Mouse (Mus musculus): ENCODE results near the gene Abr. TPM values are rescaled to one million over a fixed set of nuclear protein-coding genes. Genes with fewer than 3 reads are reported as not detected.

The Abr gene
- polyA plus RNA-seq, 1 experiment = 81.3 TPM

DNA sequence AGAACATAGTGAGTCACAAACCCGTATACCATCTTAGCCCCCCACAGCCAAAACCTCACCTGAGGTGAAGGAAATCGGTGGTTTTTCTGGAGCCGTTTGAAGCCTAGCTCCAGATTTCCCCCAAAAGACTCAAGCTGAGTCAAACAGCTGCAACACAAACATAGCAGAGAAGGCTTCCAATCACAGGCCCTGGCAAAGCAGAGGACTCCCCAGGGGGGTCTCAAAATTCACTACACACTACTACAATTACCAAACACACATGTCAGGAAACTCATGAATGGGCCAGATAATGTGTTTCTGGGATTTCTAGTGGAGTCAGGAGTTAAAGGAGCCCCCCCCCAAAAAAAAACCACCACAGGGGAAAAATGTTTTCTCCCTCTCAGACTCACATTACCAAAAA is 56.0 kb downstream of the Abr start:
- H3K27me3 ChIP-seq (ENCODE audit: control insufficient read depth, insufficient read depth, insufficient read length) = no peaks in the 10 kb centered on the region
- no peak overlapping the region for H3ac ChIP-seq (ENCODE audit: control insufficient read depth, insufficient read length)

DNA sequence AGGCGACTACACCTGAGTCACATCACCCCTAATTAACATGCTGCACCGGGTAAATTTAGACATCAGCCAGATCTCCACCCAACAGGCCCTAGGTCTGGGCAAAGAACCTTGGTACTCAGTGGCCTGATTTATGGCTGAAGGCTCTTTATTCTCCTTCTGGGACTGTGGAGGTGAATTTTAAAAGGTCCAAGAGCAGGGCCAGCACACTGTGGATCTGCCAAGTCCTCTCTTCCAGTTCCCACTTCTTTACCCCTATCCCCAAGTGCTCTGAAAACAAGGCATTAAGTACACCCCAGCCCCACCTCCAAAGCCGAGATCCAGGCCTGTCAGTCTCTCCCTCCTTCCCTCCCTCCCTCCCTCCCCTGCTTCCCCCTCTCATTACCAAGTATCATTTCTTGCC is 59.5 kb downstream of the Abr start:
- Histone ChIP-seq H3K27me3 (ENCODE audit: control insufficient read depth, insufficient read depth, insufficient read length) (no peaks in the 10 kb centered on the region), H3K4me2 (ENCODE audit: low read depth) (no peak overlapping the region), H3K79me2 (ENCODE audit: control insufficient read depth, insufficient read depth) (no peaks in the 10 kb centered on the region), H3ac (ENCODE audit: control insufficient read depth, insufficient read length) (no peak overlapping the region), H3K4me3 (no peak overlapping the region), H3K36me3 (ENCODE audit: control insufficient read depth, insufficient read depth) (no peaks in the 10 kb centered on the region)
- TF ChIP-seq E2F4 (IDR thresholded peaks at IDR 0.05; ENCODE audit: insufficient read depth) = no peak
- TF ChIP-seq MYOG (IDR thresholded peaks at IDR 0.05; ENCODE audit: control insufficient read depth in 1 of 3, insufficient read depth in 1 of 3, insufficient read length in 2 of 3, low read depth in 2 of 3) = no peak
- no peak for TF ChIP-seq POLR2A (IDR thresholded peaks at IDR 0.05; ENCODE audit: insufficient read length, low read depth)

More for the DNA sequence above, 56.0 kb downstream of the Abr start:
- no peak overlapping the region for H3K4me3 ChIP-seq
- no peaks in the 10 kb centered on the region for H3K79me2 ChIP-seq (ENCODE audit: control insufficient read depth, insufficient read depth)
- H3K4me2 ChIP-seq (ENCODE audit: low read depth) = no peak overlapping the region
- TF ChIP-seq E2F4 (IDR thresholded peaks at IDR 0.05; ENCODE audit: insufficient read depth) (no peak), REST (IDR thresholded peaks at IDR 0.05; ENCODE audit: insufficient read depth, insufficient read length) (no peak), POLR2AphosphoS2 (IDR thresholded peaks at IDR 0.05; ENCODE audit: insufficient read length, low read depth) (no peak)
- H3K36me3 ChIP-seq (ENCODE audit: control insufficient read depth, insufficient read depth) = no peaks in the 10 kb centered on the region

DNA sequence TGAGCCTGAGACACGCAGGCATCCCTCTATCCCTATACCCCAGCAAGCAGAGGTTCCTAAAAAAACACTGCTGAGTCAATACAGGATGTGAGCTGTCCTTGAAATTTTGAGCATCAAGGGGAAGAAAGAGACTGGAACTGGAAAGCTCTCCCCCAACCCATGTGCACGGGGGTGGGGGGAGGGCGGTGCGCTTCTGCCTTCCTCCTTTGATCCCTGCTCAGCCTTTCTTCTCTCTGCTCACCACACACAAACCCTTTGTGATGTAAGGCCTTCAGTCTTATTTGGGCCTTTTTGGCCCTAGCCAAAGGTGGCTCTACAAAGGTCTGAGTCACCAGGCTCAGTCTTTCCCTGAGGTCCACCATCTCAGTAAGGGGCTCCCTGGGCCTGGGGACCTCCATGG is 59.9 kb downstream of the Abr start:
- Histone ChIP-seq H3K79me2 (ENCODE audit: control insufficient read depth, insufficient read depth) (no peaks in the 10 kb centered on the region), H3K4me3 (no peak overlapping the region)

DNA sequence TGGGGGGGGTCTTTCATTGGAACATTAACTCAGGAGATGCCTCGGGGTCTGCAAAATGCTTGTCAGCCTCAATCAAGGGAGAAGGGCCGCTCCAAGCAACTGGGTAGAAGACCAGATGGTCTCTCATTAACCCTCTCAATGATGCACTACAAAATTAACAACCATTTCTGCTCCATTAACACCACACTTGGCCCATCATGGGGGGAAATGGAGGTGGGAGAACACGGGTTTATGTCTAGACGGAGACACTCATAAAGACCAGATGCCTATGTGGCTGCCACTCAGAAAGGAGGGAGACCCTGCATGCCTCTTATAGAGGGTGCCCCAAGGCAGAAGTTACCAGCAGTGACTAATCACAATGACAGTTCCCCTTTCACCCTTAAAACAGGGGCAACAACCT is 64.3 kb downstream of the Abr start:
- Histone ChIP-seq H3K4me2 (ENCODE audit: low read depth) (no peak overlapping the region), H3ac (ENCODE audit: control insufficient read depth, insufficient read length) (no peak overlapping the region), H3K4me3 (no peak overlapping the region), H3K36me3 (ENCODE audit: control insufficient read depth, insufficient read depth) (no peaks in the 10 kb centered on the region), H3K27me3 (ENCODE audit: control insufficient read depth, insufficient read depth, insufficient read length) (no peaks in the 10 kb centered on the region), H3K79me2 (ENCODE audit: control insufficient read depth, insufficient read depth) (no peaks in the 10 kb centered on the region)
- TF ChIP-seq TCF3 (IDR thresholded peaks at IDR 0.05; ENCODE audit: insufficient read length, low read depth) (no peak), POLR2AphosphoS2 (IDR thresholded peaks at IDR 0.05; ENCODE audit: insufficient read length, low read depth) (no peak), POLR2A (IDR thresholded peaks at IDR 0.05; ENCODE audit: insufficient read length, low read depth) (no peak), TCF12 (IDR thresholded peaks at IDR 0.05; ENCODE audit: insufficient read depth, poor library complexity, severe bottlenecking) (no peak), MAX (IDR thresholded peaks at IDR 0.05; ENCODE audit: low read depth) (no peak), MYOD1 (IDR thresholded peaks at IDR 0.05; ENCODE audit: control insufficient read depth in 1 of 3, insufficient read length in 2 of 3, low read depth in 2 of 3) (no peak), MYOG (IDR thresholded peaks at IDR 0.05; ENCODE audit: control insufficient read depth in 1 of 3, insufficient read depth in 1 of 3, insufficient read length in 2 of 3, low read depth in 2 of 3) (no peak), CEBPB (IDR thresholded peaks at IDR 0.05; ENCODE audit: insufficient read depth, poor library complexity, severe bottlenecking) (no peak), E2F4 (IDR thresholded peaks at IDR 0.05; ENCODE audit: insufficient read depth) (no peak), USF1 (IDR thresholded peaks at IDR 0.05; ENCODE audit: low read depth) (no peak)

More for the DNA sequence above, 59.9 kb downstream of the Abr start:
- Histone ChIP-seq H3ac (ENCODE audit: control insufficient read depth, insufficient read length) (no peak overlapping the region), H3K27me3 (ENCODE audit: control insufficient read depth, insufficient read depth, insufficient read length) (no peaks in the 10 kb centered on the region), H3K36me3 (ENCODE audit: control insufficient read depth, insufficient read depth) (no peaks in the 10 kb centered on the region), H3K4me2 (ENCODE audit: low read depth) (no peak overlapping the region)
- no peak for TF ChIP-seq USF1 (IDR thresholded peaks at IDR 0.05; ENCODE audit: low read depth)
- no peak for TF ChIP-seq REST (IDR thresholded peaks at IDR 0.05; ENCODE audit: insufficient read depth, insufficient read length)
- no peak for TF ChIP-seq MYOD1 (IDR thresholded peaks at IDR 0.05; ENCODE audit: control insufficient read depth in 1 of 3, insufficient read length in 2 of 3, low read depth in 2 of 3)

DNA sequence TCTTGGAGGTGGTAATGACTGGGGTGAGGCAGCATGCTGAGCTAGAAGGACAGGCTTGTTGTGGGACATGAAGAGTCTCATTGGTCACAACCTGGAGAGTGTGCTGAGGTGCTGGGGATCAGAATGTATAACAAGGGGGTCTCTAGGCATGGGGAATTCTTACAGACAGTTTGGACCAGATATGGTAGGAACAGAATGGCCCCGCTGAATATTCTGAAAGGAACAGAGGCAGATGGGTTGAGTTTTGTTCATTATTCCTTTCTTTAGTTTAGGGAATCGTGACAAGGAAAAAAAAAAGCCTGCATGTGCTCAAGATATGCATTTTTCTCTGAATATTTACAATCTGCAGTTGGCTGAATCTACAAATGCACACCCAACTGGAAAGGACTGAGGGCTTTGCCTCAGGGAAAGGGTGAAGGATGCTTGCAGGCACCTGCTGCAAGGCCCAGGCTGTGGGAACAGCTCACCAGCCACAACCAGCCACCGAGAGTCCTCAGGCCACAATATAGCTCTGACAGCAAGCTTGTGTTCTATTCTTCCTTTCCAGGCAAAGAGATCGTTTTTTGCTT is 73.9 kb downstream of the Abr start:
- Histone ChIP-seq H3ac (ENCODE audit: control insufficient read depth, insufficient read length) (no peak overlapping the region), H3K36me3 (ENCODE audit: control insufficient read depth, insufficient read depth) (no peaks in the 10 kb centered on the region), H3K4me3 (no peak overlapping the region), H3K4me2 (ENCODE audit: low read depth) (no peak overlapping the region), H3K79me2 (ENCODE audit: control insufficient read depth, insufficient read depth) (no peaks in the 10 kb centered on the region), H3K27me3 (ENCODE audit: control insufficient read depth, insufficient read depth, insufficient read length) (no peaks in the 10 kb centered on the region)
- TF ChIP-seq REST (IDR thresholded peaks at IDR 0.05; ENCODE audit: insufficient read depth, insufficient read length) = no peak
- no peak for TF ChIP-seq USF1 (IDR thresholded peaks at IDR 0.05; ENCODE audit: low read depth)
- no peak for TF ChIP-seq TCF3 (IDR thresholded peaks at IDR 0.05; ENCODE audit: insufficient read length, low read depth)
- no peak for TF ChIP-seq MYOG (IDR thresholded peaks at IDR 0.05; ENCODE audit: control insufficient read depth in 1 of 3, insufficient read depth in 1 of 3, insufficient read length in 2 of 3, low read depth in 2 of 3)
- no peak for TF ChIP-seq POLR2AphosphoS2 (IDR thresholded peaks at IDR 0.05; ENCODE audit: insufficient read length, low read depth)
- TF ChIP-seq CEBPB (IDR thresholded peaks at IDR 0.05; ENCODE audit: insufficient read depth, poor library complexity, severe bottlenecking) = no peak
- TF ChIP-seq TCF12 (IDR thresholded peaks at IDR 0.05; ENCODE audit: insufficient read depth, poor library complexity, severe bottlenecking) = no peak
- no peak for TF ChIP-seq MAX (IDR thresholded peaks at IDR 0.05; ENCODE audit: low read depth)
- TF ChIP-seq SRF (IDR thresholded peaks at IDR 0.05; ENCODE audit: control insufficient read depth, insufficient read length, low read depth) = no peak
- TF ChIP-seq E2F4 (IDR thresholded peaks at IDR 0.05; ENCODE audit: insufficient read depth) = no peak
- no peak for TF ChIP-seq MYOD1 (IDR thresholded peaks at IDR 0.05; ENCODE audit: control insufficient read depth in 1 of 3, insufficient read length in 2 of 3, low read depth in 2 of 3)
